Mouse (Mus musculus): ENCODE measurements around the gene Capg. TPM values are rescaled to one million over a fixed set of nuclear protein-coding genes. Genes with fewer than 3 reads are reported as not detected.

Gene Capg
- total and polyA plus RNA-seq, 3 experiments, result 241 to 283 TPM; not detected in 1

- no peak overlapping the region for H3K9ac ChIP-seq (ENCODE audit: control insufficient read depth, low read depth, low read length, poor library complexity, severe bottlenecking)
- H3K4me3 ChIP-seq (ENCODE audit: control insufficient read depth in 1 of 2, insufficient read depth in 1 of 2, low read depth in 2 of 2, low read length in 2 of 2), result no peak overlapping the region
- TF ChIP-seq E2F4 (IDR thresholded peaks at IDR 0.05; ENCODE audit: borderline replicate concordance, low read depth, low read length) (no peak), MAZ (IDR thresholded peaks at IDR 0.05; ENCODE audit: low read depth, low read length) (no peak), POLR2AphosphoS5 (IDR thresholded peaks at IDR 0.05; ENCODE audit: borderline replicate concordance, low read depth, low read length) (no peak), GATA1 (IDR thresholded peaks at IDR 0.05; ENCODE audit: low read depth, low read length) (no peak), ZNF384 (IDR thresholded peaks at IDR 0.05; ENCODE audit: low read depth, low read length) (no peak), RCOR1 (IDR thresholded peaks at IDR 0.05; ENCODE audit: low read depth, low read length) (no peak), RAD21 (IDR thresholded peaks at IDR 0.05; ENCODE audit: low read depth, low read length) (no peak), TBP (IDR thresholded peaks at IDR 0.05; ENCODE audit: low read depth, low read length) (no peak), NELFE (IDR thresholded peaks at IDR 0.05; ENCODE audit: low read depth, low read length) (no peak), MYB (IDR thresholded peaks at IDR 0.05; ENCODE audit: low read depth, low read length) (no peak), ELF1 (IDR thresholded peaks at IDR 0.05; ENCODE audit: low read depth, low read length) (no peak), USF2 (IDR thresholded peaks at IDR 0.05; ENCODE audit: borderline replicate concordance in 1 of 2, insufficient read depth in 1 of 2, low read depth in 1 of 2, low read length in 2 of 2) (no peak), POLR2A (IDR thresholded peaks at IDR 0.05; ENCODE audit: control insufficient read depth in 1 of 2, insufficient read depth in 1 of 2, low read depth in 1 of 2, low read length in 2 of 2, poor library complexity in 1 of 2) (no peak), KAT2A (conservative IDR thresholded peaks at IDR 0.05; ENCODE audit: low read depth, low read length) (no peak), JUND (IDR thresholded peaks at IDR 0.05; ENCODE audit: low read depth, low read length) (no peak), MEF2A (IDR thresholded peaks at IDR 0.05; ENCODE audit: extremely low read depth, insufficient replicate concordance, low read depth, low read length, poor library complexity, severe bottlenecking) (no peak), SIN3A (IDR thresholded peaks at IDR 0.05; ENCODE audit: low read length) (no peak), CTCF (IDR thresholded peaks at IDR 0.05 in 2 of 3, conservative IDR thresholded peaks at IDR 0.05 in 1 of 3; ENCODE audit: control insufficient read depth in 1 of 3, insufficient read depth in 1 of 3, low read depth in 2 of 3, low read length in 3 of 3, poor library complexity in 1 of 3, severe bottlenecking in 1 of 3) (no peak)
- no peaks in the 10 kb centered on the region for H3K27me3 ChIP-seq (ENCODE audit: control insufficient read depth in 1 of 2, insufficient read depth in 2 of 2, low read length in 2 of 2)
- no peaks in the 10 kb centered on the region for H3K79me2 ChIP-seq (ENCODE audit: control insufficient read depth, insufficient read depth, low read length, poor library complexity)
- no peaks in the 10 kb centered on the region for H3K9me3 ChIP-seq (replicated peaks; ENCODE audit: insufficient read depth, low read length)
- H3K4me1 ChIP-seq (ENCODE audit: control insufficient read depth in 1 of 2, insufficient read depth in 2 of 2, low read length in 2 of 2), result peaks cover 6 to 8% of the 10 kb centered on the region in 2 experiments
- peaks cover 3 to 7% of the 10 kb centered on the region in 2 experiments; a peak in 3 of 4 replicates for H3K36me3 ChIP-seq (ENCODE audit: control insufficient read depth in 1 of 2, insufficient read depth in 2 of 2, low read length in 2 of 2)
- DNase-seq (ENCODE audit: low read depth, low spot score), result no peak
- no peak overlapping the region for H3K27ac ChIP-seq (ENCODE audit: control insufficient read depth, low read depth, low read length)
These were observed 59.9 kb downstream of the Capg start for GRCm38 (mm10) chr6:72604066-72604465.

GRCm38 (mm10) chr6:72607060-72607459 is 62.9 kb downstream of the Capg start:
- no peaks in the 10 kb centered on the region for H3K27me3 ChIP-seq (ENCODE audit: control insufficient read depth in 1 of 2, insufficient read depth in 2 of 2, low read length in 2 of 2)
- H3K27ac ChIP-seq (ENCODE audit: control insufficient read depth, low read depth, low read length), result no peak overlapping the region
- no peak for DNase-seq (ENCODE audit: low read depth, low spot score)
- peaks cover under 1 to 1% of the 10 kb centered on the region in 2 experiments; a peak in 3 of 4 replicates for H3K4me1 ChIP-seq (ENCODE audit: control insufficient read depth in 1 of 2, insufficient read depth in 2 of 2, low read length in 2 of 2)
- no peak overlapping the region for H3K4me3 ChIP-seq (ENCODE audit: control insufficient read depth in 1 of 2, insufficient read depth in 1 of 2, low read depth in 2 of 2, low read length in 2 of 2)
- no peaks in the 10 kb centered on the region for H3K79me2 ChIP-seq (ENCODE audit: control insufficient read depth, insufficient read depth, low read length, poor library complexity)
- H3K9me3 ChIP-seq (replicated peaks; ENCODE audit: insufficient read depth, low read length), result no peaks in the 10 kb centered on the region
- H3K36me3 ChIP-seq (ENCODE audit: control insufficient read depth in 1 of 2, insufficient read depth in 2 of 2, low read length in 2 of 2), result peaks cover under 1 to 3% of the 10 kb centered on the region in 2 experiments
- no peak for TF ChIP-seq NRF1 (IDR thresholded peaks at IDR 0.05; ENCODE audit: insufficient read depth, low read depth, low read length, poor library complexity, severe bottlenecking)
- no peak for TF ChIP-seq EP300 (IDR thresholded peaks at IDR 0.05; ENCODE audit: low read depth in 1 of 2, low read length in 2 of 2)
- no peak for TF ChIP-seq NELFE (IDR thresholded peaks at IDR 0.05; ENCODE audit: low read depth, low read length)
- TF ChIP-seq KAT2A (conservative IDR thresholded peaks at IDR 0.05; ENCODE audit: low read depth, low read length), result no peak
- no peak for TF ChIP-seq BHLHE40 (IDR thresholded peaks at IDR 0.05; ENCODE audit: borderline replicate concordance, low read depth, low read length)
- no peak for TF ChIP-seq TBP (IDR thresholded peaks at IDR 0.05; ENCODE audit: low read depth, low read length)
- TF ChIP-seq ZC3H11A (IDR thresholded peaks at IDR 0.05; ENCODE audit: low read depth, low read length), result no peak
- TF ChIP-seq MAZ (IDR thresholded peaks at IDR 0.05; ENCODE audit: low read depth, low read length), result no peak
- TF ChIP-seq JUND (IDR thresholded peaks at IDR 0.05; ENCODE audit: low read depth, low read length), result no peak
- TF ChIP-seq POLR2AphosphoS2 (IDR thresholded peaks at IDR 0.05; ENCODE audit: low read length), result no peak
- H3K9ac ChIP-seq (ENCODE audit: control insufficient read depth, low read depth, low read length, poor library complexity, severe bottlenecking), result no peak overlapping the region
